Mouse (Mus musculus) thymus, adult 2 months (tissue): Measurements from ENCODE around the gene AB124611.

Experiments
- CTCF ChIP-seq: fragments of 200-500 bp; IDR thresholded peaks from 2 replicates; pipeline ENCODE4 v1.5.1; 2012; ENCODE audit warnings: mild to moderate bottlenecking, control low read depth, low read length, moderate library complexity, borderline replicate concordance; ENCODE audit not compliant: control insufficient read depth, poor library complexity, insufficient read depth; ENCODE audit errors: extremely low read depth
- POLR2A ChIP-seq: fragments of 200-500 bp; IDR thresholded peaks from 2 replicates; pipeline ENCODE4 v1.6.1; 2012; ENCODE audit warnings: mild to moderate bottlenecking, low read length, control low read depth, moderate library complexity; ENCODE audit not compliant: control insufficient read depth, poor library complexity, insufficient read depth; ENCODE audit errors: extremely low read depth

- no peak for TF ChIP-seq POLR2A
- no peak for TF ChIP-seq CTCF
Observed at GRCm38 (mm10) chr9:21588350-21588749, 62.4 kb downstream of the AB124611 start.
